Mouse (Mus musculus): ENCODE results near the gene Fbxo6.

Gene Fbxo6

DNA sequence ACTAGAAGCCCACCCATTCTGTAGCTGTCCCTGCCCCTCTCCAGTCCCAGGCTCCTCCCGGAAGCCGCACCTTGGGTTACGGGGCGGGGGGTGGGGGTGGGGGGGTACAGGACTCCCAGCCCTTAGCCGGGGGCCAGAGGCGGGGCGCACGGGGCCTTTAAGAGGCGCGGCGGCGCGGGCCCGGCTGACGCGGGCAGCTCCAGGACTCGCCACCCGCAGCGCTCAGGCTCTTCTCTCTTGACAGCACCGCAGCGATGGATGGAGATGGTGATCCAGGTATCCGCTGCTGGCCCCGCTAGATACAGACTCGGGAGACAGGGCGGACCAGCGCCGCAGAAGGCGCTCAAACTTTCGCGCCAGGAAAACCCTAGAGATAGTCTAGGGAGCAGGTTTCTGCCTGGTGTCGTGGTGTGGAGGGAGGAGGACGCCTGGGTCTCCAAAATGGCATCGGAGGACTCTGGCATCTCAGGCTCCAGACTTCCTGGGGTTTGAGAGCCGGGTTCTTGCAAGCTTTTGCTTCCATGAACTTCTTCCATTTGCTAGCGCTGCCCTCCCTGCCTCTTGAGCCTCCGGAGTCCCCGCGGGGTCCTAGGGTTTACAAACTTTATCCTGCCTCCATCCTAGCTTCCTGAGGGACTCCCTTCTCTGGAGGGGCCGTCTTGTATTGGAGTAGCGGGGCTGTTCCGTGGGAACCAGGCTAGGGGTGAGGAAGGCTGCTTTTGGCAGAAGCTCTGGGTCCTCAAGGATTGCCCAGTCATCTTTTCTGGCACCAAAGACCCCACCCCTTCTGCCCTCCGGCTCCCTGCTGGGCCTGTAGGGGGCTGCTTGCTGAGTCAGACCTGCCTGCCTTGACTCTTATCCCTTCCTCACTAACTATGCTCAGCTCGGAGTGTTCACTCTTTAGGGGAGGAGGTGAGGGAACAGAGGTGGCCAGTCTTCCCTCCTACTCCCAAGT is 8.8 kb upstream of the Fbxo6 start, which contains the start of the genes Fbxo44 and Fbxo2:
Fbxo44 (minus strand) TSS at position 47 of the 955 bp plus-strand sequence.
Fbxo2 (plus strand) TSS at position 186 of the 955 bp plus-strand sequence.
- DNase-seq (ENCODE audit: low read depth, low spot score): no peak

DNA sequence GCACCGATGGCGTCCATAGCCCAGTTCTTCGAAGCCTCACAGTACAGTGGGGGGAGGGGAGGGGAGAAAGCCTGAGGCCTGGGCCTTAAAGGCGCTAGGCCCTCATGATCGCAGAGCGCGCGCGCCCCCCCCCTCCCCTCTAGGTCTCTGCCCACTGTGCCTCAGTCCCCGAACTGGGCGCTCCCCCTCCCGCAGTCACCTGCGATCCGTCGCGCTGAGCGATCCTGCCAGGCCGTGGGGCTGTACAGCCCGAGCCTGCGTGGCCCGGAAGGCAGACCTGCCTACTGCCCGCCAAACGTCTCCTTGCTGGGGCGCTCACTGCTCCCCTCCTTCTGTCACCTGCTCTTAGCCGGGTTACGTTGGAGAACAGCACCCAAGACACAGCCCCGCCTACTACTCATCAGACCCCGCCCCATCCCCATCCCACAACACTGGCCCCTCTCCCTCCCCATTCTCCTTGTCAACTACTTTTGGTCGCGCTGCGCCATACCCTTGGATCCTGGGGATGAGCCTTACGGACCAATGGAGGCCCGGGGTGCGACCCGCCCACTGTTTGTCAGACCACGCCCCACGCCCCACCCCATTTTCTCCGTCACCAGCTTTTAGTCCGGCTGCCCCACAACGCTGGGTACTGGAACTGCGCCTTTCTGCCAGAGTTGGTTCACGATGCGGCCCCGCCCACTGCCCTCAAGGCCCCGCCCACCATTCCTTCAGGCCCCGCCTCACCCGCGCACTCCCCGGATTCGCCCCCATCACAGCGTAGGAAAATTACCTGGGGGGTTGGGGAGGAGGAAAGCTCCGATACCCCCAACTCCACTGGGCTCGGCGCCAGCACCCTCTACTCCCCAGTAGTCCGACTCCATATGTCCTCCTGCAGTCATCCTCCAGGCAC is 7.8 kb upstream of the Fbxo6 start:
- DNase-seq (ENCODE audit: low read depth, low spot score): peak; percentile 97

DNA sequence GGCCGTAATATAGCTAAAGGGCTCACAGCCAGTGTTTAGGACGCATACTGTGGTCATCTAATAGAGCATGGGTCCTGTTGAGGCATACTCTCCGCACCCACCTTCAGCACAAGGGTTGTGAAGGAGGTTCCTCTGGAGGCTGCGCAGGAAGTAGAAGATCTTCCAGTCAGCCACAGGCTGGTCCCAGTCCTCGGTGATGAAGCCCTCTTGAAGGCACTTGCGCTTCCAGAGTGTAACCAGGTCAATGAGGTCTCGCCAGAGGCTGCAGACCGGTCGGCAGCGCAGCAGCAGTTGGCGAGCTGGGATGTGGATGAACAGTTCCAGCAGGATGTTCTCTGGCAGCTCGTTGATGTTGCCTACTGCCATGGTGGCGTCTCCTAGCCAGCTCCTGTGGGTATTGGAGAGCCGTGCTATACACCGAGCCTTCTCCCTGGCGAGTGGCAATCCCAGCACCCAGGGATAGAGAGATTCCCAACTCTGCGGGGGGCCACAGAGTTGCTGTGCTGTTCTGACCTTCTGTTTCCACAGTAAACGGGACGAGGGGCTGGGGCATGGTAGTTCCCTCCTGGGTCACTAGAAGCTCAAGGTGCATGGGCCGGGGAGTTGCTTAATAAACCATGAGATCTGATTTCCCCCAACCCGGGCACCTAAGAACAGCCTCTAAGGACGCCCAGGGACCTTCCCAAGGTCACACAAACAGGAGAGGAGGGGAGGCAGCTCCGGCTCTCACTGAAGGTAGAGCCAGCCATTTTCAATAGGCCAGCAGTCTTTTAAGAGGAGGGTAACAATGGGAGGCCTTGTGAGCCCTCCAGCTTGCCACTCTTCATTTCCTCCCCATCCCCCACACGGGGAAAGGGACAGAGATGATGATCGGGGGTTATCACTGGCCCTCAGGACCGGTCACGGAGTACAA is 6.8 kb upstream of the Fbxo6 start:
- no peak for DNase-seq (ENCODE audit: low read depth, low spot score)

DNA sequence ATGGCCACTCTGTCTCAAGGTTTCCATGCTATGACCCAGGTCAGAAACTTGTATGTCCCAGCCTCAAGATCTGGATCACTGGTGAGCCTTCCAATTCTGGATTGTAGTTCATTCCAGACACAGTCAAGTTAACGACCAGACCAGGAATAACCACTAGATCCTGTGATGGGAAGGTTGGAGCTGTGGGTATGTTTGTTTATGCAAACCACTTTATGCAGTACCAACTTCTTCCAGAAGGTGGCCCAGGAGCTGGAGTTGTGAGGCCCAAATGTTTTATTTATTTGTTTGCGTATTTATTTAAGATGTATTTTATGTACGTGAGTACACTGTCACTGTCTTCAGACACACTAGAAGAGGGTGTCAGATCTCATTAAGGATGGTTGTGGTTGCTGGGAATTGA is 3.0 kb upstream of the Fbxo6 start:
- DNase-seq (ENCODE audit: low read depth, low spot score): no peak

DNA sequence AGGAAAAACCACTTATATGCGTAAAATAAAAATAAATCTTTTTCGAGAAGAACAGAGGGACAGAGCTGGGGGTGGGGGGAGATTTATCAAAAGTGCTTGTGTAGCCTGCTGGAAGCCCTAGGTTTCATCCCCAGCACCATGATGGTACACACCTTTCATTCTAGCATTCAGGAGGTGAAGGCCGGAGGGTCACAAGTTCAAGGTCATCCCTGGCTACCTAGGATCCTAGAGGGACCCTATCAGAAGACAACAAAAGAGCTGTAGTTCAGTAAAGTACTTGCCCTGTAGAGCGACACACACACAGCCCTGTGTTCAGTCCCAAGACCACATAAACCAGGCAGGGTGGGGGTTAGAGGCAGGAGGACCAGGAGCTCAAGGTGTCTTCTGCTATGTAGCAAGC is 2.1 kb upstream of the Fbxo6 start:
- no peak for DNase-seq (ENCODE audit: low read depth, low spot score)

DNA sequence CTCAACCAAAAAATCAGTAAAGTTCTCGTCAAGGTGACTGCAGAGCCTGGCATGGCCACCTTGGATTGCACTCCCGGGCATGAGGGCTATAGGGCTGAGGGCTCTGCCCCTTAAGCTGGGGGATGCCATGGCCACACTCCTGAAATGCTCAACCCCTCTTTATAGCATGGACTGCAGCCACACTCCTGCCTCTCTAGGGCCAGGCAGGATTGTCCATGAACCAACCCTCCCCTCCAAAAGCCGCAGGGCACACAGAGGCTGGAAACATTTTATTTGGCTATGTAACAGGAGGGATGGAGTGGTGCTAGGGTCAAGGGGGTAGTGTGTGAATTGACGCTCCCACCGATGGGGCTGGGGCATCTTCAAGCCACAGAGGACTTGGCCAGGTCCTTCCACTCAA is 607 bp upstream of the Fbxo6 start:
- no peak for DNase-seq (ENCODE audit: low read depth, low spot score)

DNA sequence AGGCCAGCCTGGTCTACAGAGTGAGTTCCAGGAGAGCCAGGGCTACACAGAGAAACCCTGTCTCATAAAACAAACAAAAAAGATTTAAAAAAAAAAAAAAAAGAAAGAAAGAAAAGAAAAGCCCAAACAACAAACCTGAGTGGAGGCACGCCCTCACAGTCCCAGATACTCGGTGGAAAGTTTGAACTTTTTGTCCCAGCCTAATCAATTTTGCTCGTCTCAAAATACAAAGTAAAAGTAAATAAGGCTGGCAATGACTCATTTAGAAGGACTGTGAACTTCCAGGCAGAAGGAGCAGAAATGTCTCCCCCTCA is 1.0 kb downstream of the Fbxo6 start:
- DNase-seq (ENCODE audit: low read depth, low spot score): no peak

DNA sequence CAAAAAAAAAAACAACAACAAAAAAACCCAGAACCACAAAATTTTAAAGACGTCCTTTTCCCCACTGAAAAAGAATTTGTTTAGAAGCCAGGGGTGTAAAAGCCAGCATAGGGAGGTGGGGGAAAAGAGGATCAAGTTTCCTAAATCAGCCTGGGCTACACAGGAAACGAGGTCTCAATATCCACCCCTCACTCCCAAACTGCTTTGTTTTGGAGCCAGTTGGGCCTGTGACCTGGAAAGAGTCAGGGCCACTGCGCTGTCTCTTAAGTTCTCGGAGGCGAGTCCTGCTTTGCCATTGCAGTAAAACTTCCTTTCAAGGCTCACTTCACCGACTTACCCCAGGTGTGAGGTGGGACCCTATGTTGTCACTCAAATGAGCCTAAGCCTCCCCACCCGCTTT is 1.7 kb downstream of the Fbxo6 start:
- DNase-seq (ENCODE audit: low read depth, low spot score): no peak

DNA sequence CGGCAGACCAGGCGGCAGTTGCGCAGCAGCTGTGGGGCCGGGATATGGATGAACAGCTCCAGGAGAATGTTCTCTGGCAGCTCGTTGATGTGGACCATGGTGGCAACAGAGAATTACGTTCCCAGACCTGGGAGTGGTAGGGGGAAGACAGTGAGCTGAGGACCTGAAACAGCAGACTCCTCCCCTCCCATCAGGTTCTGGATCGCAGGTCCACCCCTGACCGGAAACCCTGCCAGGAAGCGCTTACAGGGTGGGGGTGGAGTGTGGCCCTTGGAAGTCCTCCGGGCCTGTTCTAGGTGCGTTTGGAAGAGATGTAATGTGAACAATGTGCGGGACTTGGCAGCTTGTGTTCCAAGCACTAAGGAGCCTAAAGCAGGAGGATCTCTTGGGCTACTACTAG is 2.4 kb downstream of the Fbxo6 start:
- no peak for DNase-seq (ENCODE audit: low read depth, low spot score)

DNA sequence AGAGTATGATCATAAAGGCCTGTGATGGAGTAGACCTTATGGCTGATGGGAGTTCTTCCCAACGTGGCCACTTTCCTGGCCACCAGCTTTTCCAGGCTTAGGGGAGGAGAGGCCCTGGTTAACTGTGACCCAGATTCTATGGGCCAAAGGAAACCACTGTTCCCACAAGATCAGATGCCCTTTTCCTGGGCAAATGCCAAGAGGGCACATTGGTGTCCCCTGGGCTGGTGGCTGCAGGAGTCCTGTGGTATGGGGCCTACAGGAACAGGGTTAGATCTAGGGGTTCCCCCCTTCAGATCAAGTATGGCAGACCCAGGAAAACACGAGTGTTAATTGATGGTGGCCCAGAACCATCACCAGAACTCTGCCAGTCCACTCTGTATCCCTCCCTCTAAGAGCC is 4.2 kb downstream of the Fbxo6 start:
- DNase-seq (ENCODE audit: low read depth, low spot score): no peak

DNA sequence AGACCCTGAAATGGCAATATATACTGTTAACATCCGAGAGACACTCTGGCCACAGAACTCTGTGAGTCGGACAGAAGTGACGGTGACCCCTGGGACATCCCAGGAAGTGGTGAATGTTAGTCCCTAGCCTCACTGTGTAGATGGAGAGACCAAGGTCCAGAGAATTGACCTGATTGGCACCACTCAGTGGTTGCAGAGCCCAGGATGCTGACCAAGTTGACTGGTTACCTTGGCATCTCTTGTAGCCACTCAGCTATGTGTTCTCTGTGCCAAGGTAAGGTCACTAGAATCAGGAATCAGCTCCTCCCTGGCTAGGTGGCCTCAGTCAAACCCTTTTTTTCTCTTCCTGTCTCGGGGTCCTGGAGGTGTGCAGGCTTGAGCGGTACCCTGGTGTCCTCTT is 8.2 kb downstream of the Fbxo6 start:
- no peak for DNase-seq (ENCODE audit: low read depth, low spot score)

DNA sequence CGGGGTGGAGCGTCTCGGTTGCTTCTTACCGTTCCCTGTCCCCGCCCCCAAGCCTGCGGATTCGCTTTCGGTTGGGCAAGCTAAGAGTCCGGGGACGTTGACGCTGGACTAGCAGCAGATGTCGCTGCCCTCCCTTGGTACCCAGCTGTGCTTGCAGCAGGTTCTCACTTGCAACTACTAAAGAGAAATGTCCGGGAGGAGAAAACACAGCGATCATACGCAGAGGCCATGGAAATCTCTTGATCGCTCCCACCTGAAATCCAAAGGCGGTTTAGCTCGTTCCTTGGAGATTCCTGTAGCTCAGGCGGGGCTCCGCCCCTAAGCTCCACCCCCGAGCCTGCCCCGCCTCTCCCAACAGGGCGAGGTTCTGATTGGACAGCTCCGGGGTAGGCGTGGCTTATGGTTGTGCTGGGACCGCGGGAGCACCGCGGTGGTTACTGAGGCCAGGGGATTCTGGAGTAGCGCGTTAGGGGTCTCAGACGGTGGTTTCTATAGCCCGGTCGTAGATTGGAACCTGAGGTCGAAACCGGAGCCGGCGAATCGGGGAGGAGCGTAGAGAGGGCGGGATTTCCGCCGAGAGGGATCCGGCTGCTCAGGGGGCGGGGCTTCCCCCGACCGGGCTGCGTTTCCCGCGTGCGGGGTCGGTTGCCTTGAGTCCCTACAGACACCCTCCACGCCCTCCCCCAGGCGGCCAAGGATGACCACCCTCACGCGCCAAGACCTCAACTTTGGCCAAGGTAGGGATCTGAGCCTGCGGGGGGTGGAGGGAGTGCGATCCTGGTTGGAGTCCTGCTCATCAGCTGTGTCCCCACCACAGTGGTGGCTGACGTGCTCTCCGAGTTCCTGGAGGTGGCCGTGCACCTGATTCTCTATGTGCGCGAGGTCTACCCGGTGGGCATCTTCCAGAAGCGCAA is 11.6 kb downstream of the Fbxo6 start:
- DNase-seq (ENCODE audit: low read depth, low spot score): peak; percentile 86

DNA sequence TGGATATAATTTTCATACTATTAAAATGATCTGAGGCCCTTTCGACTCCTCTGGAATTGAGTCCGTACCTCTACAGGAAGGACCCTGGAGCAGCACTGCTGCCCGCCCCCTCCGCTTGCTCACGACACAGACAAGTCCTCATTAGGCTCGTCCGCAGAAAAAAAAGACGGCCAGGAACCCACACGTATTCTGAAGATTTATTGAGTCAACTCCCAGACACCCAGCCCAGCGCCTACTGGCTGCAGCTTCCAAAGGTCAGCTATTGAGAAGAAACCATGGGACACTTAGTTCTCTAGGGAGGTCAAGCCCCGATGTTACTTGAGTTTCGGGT is 12.2 kb downstream of the Fbxo6 start:
- DNase-seq (ENCODE audit: low read depth, low spot score): no peak

DNA sequence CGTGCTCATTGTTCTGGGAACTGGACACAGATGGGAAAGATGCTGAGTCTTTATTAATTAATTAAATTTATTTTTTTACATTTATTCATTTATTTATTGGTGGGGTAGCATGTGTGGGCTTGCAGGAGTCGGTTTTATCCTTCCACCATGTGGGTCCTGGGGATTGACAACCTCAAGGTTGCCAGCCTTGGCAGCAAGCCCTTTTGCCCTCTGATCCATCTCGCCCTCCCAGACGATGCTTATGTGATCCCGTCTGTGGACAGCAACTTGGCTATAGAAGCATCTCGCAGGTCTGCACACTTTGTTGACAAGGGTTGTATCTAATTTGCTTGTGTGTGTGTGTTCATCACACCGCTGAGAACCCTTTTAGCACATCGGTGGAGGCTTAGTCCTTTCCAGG is 14.4 kb downstream of the Fbxo6 start:
- no peak for DNase-seq (ENCODE audit: low read depth, low spot score)

DNA sequence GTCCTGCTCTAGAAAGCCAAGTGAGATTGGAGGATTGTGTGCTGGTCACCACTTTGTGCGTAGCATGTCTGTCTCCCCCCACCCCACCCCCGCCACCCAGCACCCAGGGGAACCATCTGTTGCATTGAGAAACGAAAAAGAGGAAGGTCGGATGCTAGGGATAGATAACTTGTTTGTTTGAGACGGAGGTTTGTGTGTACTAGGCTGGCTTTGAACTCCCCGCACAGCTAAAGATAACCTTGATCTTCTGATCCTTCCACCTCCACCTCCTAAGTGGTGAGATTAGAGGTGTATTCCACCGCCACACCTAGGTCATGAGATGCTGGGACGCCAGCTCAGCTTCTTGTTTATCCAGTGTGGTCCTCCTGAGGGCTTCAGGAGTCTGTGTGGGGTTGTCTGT is 17.0 kb downstream of the Fbxo6 start:
- DNase-seq (ENCODE audit: low read depth, low spot score): no peak

DNA sequence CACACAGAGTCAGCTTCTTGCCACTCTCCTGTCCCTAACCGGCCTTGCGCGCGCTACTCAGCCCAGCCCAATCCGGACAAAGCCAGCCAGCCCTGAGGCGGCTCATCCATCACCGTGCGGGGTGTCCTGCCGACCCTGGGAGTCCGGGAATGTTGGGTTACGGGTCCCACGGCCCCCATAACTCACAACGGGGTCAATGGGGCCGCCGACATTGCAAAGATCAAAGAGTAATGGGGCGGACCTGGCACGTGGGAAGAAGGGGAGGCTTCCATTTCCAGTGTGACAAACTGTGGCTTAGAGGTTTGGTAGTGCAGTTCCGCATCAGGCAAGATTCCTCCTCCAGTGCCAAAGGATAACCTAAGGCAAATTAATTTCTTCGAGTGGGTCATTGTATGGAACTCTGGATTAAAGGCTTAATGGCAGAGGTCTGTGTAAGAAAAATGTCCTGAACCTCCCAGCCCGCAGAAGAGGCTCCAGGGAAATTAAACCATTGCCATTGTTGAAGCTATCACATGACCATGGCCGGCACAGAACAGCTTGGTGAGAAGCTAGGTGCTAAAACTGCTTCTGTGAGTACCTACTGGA is 20.4 kb downstream of the Fbxo6 start:
- no peak for DNase-seq (ENCODE audit: low read depth, low spot score)

DNA sequence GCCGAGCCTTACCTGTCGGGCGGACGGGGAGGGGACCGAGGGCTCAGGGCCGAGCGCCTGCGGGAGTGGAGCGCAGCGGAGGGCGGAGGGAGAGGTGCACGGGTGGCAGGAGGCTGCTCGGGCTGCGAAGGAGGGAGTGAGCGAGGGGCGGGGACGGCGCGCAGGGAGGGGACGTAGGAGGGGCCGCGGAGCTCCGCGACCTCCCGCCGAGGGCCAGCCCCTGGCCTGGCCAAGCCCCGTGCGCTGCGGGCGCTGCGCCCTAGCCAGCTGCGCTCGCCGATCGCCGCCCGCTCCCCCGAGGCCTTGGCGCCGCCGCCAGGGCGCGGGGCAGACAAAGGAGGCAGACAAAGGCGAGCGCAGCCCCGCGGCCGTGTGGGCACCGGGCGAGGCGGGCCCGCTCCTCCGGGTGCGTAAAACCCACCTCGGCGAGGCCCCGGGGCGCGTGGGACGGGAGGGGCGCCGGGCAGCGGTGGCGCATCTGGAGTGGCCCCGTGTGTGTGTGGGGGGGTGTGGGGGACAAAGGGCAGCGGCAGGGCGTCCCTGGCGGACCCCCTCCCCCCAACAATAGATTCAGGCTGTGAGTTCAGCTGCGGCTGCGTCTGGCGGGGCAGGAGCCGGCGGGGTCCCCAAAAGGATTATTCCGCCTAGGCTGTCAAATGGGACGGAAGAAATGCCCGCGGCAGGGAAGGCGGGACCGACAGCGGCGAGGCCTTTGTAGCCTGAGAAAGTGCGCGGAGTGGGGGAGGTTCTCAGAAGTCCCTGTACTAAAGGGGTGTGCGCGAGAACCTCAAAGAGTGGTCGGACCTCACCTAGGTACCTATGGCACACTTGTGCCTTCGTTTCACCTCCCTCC is 21.2 kb downstream of the Fbxo6 start, which contains the start of gene Draxin:
Draxin (minus strand) TSS at position 138 of the 853 bp plus-strand sequence.
- no peak for DNase-seq (ENCODE audit: low read depth, low spot score)

DNA sequence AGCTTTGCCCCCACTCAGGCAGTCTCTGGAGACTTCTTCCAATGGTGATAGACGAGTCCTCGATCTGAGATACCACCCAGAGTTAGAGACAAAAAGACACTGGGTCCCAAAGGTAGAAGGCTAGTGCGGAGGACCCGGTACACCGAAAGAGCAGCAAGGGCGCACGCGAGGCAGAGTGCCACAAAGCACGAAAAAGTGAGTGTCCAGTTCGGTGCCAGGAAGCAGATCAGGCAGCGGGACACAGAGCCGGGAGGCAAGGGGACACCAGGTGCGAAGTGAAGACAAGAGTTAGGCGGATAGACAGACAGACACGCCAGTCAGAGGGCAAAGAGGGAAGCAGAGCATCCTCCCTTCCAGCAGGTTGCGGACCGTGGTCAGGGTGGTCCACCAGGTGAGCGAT is 21.8 kb downstream of the Fbxo6 start, which contains the start of gene Mad2l2:
Mad2l2 (plus strand) TSS at position 252 of the 400 bp plus-strand sequence.
- DNase-seq (ENCODE audit: low read depth, low spot score): no peak

DNA sequence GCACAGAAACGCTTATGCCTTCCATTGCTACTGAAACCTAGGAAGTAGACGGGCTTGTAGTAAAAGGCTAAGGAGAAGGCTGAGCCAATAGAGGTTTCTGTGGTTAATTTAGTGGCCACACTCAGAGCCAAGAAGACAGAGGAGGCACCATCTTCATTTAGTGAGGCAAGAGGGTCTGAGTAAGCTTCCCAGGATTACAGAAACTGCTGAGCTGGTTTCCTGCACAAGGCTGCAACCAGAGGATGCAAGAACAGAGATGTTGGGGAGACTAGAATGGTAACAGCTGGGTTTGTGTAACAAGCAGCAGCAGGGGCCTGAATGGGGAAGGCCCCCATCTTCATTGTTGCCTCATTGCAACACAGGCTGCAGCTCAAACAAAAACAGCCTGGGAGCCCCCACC is 23.3 kb downstream of the Fbxo6 start:
- no peak for DNase-seq (ENCODE audit: low read depth, low spot score)

Measured in WW6 (cell line).